Mouse (Mus musculus): ENCODE data around the gene Gale. TPM values are rescaled to one million over a fixed set of nuclear protein-coding genes. Genes with fewer than 3 reads are reported as not detected.
"Not testable (repeated sequence)": the region's sequence is repeated elsewhere in the genome, so short reads cannot be mapped to it uniquely, and the experiment has no call there.

Gale gene
- polyA plus RNA-seq, 1 experiment = 71.2 TPM

DNA sequence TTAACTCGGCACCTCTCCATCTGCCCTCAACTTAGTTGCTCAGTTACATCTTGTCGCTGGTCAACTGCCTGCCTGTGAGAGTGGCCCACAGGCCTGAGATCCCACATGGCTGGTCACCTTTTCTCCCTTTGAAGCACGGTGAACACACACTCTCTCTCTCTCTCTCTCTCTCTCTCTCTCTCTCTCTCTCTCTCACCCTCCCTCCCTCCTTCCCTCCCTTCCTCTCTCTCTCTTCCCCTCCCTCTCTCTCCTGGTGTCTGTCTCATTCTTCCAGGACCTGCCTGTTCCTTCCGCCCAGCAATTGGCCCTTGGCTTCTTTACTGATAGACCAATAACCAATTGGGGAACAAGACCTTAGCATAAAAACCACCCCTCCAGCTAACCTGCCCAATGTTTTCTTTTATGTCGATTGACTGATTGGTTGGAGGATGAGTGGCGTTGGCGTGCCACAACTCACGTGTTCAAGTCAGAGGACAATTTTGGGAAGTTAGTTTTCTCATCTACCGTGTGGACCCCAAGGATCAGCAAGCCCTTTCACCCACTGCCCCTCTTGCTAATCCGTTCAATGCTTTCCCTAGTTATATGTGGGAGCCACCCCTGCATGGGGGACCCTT is 37.2 kb upstream of the Gale start:
- Histone ChIP-seq H3K27me3 (replicated peaks) (no peaks in the 10 kb centered on the region), H3K9me3 (no peaks in the 10 kb centered on the region), H3K4me1 (peaks cover 20% of the 10 kb centered on the region), H3K4me3 (replicated peaks) (no peak overlapping the region), H3K36me3 (replicated peaks; ENCODE audit: low read length) (peaks cover 86% of the 10 kb centered on the region)
- TF ChIP-seq GATA1 (IDR thresholded peaks at IDR 0.05; ENCODE audit: borderline replicate concordance, low read length) = no peak
- TF ChIP-seq FLI1 (IDR thresholded peaks at IDR 0.05; ENCODE audit: low read length) = no peak

DNA sequence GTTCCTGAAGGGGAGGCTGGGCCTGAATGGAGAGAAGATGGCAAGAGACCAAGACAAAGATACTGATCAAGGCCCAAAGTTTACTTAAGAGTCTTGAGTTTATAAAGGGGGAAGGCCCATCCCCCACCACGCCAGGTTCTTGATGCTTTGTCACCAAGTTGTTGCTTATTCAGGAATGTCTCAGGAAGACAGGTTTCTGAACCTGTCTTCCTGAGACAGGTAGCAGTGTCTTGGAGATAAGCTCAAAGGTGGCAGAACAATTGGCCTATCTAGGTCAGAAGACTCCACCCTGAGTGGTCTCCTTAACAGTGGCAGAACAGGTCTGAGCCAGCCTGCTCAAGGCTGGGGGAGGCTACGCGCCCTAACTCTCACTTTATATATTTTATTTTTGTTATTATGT is 36.7 kb upstream of the Gale start:
- peaks cover 91% of the 10 kb centered on the region for H3K36me3 ChIP-seq (replicated peaks; ENCODE audit: low read length)
- peaks cover 17% of the 10 kb centered on the region for H3K4me1 ChIP-seq
- TF ChIP-seq FLI1 (IDR thresholded peaks at IDR 0.05; ENCODE audit: low read length) = no peak
- TF ChIP-seq GATA1 (IDR thresholded peaks at IDR 0.05; ENCODE audit: borderline replicate concordance, low read length) = no peak
- no peaks in the 10 kb centered on the region for H3K9me3 ChIP-seq
- no peak overlapping the region for H3K4me3 ChIP-seq (replicated peaks)
- H3K27me3 ChIP-seq (replicated peaks) = no peaks in the 10 kb centered on the region

DNA sequence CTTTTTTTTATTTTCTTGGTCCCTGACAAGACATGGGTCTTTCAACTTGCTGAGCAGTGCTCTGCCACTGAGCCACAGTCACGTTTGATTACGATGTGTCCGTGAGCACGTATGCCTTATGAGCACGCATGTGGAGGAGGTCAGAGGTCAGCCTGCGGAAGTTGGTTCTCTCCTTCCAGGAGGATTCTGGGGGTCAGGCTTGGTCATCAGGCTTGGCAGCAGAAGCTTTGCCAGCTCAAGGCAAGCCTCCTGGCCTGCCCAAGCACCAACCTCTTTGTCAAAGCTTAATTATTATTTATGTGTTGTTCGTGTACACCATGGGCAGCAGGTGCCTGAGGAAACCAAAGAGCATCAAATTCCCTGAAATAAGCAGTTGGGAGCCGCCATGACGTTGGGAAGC is 35.2 kb upstream of the Gale start:
- H3K36me3 ChIP-seq (replicated peaks; ENCODE audit: low read length) = peaks cover 96% of the 10 kb centered on the region
- no peak overlapping the region for H3K4me3 ChIP-seq (replicated peaks)
- TF ChIP-seq FLI1 (IDR thresholded peaks at IDR 0.05; ENCODE audit: low read length) (no peak), GATA1 (IDR thresholded peaks at IDR 0.05; ENCODE audit: borderline replicate concordance, low read length) (no peak)
- peaks cover 6% of the 10 kb centered on the region for H3K4me1 ChIP-seq
- no peaks in the 10 kb centered on the region for H3K27me3 ChIP-seq (replicated peaks)
- no peaks in the 10 kb centered on the region for H3K9me3 ChIP-seq

GRCm38 (mm10) chr4:135929405-135929804 is 34.1 kb upstream of the Gale start:
- no peaks in the 10 kb centered on the region for H3K27me3 ChIP-seq (replicated peaks)
- no peaks in the 10 kb centered on the region for H3K9me3 ChIP-seq
- no peak overlapping the region for H3K4me3 ChIP-seq (replicated peaks)
- peaks cover 97% of the 10 kb centered on the region for H3K36me3 ChIP-seq (replicated peaks; ENCODE audit: low read length)
- peaks cover 7% of the 10 kb centered on the region for H3K4me1 ChIP-seq
- no peak for TF ChIP-seq FLI1 (IDR thresholded peaks at IDR 0.05; ENCODE audit: low read length)
- TF ChIP-seq GATA1 (IDR thresholded peaks at IDR 0.05; ENCODE audit: borderline replicate concordance, low read length) = no peak

DNA sequence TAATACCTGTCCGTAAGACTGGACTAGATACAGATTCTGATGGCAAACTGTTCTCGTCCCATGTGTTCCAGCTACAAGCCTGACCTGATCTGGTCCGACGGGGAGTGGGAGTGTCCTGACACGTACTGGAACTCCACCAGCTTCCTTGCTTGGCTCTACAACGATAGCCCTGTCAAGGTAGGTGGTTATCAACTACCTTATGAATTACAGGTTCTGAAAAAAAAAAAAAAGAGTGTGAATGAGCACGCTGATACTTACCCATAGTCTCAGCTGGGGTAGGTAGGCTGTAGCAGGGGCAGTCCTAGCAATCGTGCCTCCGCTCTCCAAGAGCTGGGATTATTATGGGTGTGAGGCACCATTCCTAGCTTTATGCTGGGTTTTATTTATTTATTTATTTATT is 33.7 kb upstream of the Gale start:
- Histone ChIP-seq H3K4me1 (peaks cover 8% of the 10 kb centered on the region), H3K36me3 (replicated peaks; ENCODE audit: low read length) (peaks cover 97% of the 10 kb centered on the region), H3K4me3 (replicated peaks) (no peak overlapping the region), H3K27me3 (replicated peaks) (no peaks in the 10 kb centered on the region), H3K9me3 (no peaks in the 10 kb centered on the region)
- TF ChIP-seq GATA1 (IDR thresholded peaks at IDR 0.05; ENCODE audit: borderline replicate concordance, low read length) (no peak), FLI1 (IDR thresholded peaks at IDR 0.05; ENCODE audit: low read length) (no peak)

- Histone ChIP-seq H3K27me3 (replicated peaks) (no peaks in the 10 kb centered on the region), H3K36me3 (replicated peaks; ENCODE audit: low read length) (peaks cover 97% of the 10 kb centered on the region), H3K9me3 (no peaks in the 10 kb centered on the region), H3K4me3 (replicated peaks) (no peak overlapping the region), H3K4me1 (peaks cover 13% of the 10 kb centered on the region)
- TF ChIP-seq GATA1 (IDR thresholded peaks at IDR 0.05; ENCODE audit: borderline replicate concordance, low read length) = no peak
- no peak for TF ChIP-seq FLI1 (IDR thresholded peaks at IDR 0.05; ENCODE audit: low read length)
These were observed 33.3 kb upstream of the Gale start for GRCm38 (mm10) chr4:135930239-135930638.

DNA sequence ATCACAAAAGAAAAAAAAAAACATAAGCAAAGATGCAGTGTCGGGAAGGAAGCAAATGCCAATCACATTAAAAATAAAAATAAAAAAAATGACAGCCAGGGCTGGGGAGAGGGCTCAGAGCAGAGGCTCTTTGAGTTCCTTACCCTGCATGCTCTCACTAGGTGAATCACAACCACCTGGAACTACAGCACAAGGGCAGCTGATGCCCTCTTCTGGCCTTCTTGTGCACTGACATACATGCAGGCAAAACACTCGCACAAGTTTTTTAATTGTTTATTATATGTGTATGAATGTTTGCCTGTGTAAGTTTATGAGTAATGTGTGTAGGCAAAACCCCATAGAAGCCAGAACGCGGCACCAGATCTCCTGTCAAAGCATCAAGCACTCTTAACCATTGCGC is 31.7 kb upstream of the Gale start:
- H3K36me3 ChIP-seq (replicated peaks; ENCODE audit: low read length) = peaks cover 96% of the 10 kb centered on the region

GRCm38 (mm10) chr4:135934708-135935500 is 28.6 kb upstream of the Gale start:
- peaks cover 31% of the 10 kb centered on the region for H3K4me1 ChIP-seq
- no peak overlapping the region for H3K4me3 ChIP-seq (replicated peaks)
- H3K27me3 ChIP-seq (replicated peaks) = no peaks in the 10 kb centered on the region
- TF ChIP-seq GATA1 (IDR thresholded peaks at IDR 0.05; ENCODE audit: borderline replicate concordance, low read length) (no peak), FLI1 (IDR thresholded peaks at IDR 0.05; ENCODE audit: low read length) (no peak)
- H3K9me3 ChIP-seq = no peaks in the 10 kb centered on the region
- H3K36me3 ChIP-seq (replicated peaks; ENCODE audit: low read length) = peaks cover 97% of the 10 kb centered on the region

More for the DNA sequence above, 31.7 kb upstream of the Gale start:
- no peaks in the 10 kb centered on the region for H3K9me3 ChIP-seq
- no peaks in the 10 kb centered on the region for H3K27me3 ChIP-seq (replicated peaks)
- no peak for TF ChIP-seq FLI1 (IDR thresholded peaks at IDR 0.05; ENCODE audit: low read length)
- no peak for TF ChIP-seq GATA1 (IDR thresholded peaks at IDR 0.05; ENCODE audit: borderline replicate concordance, low read length)
- no peak overlapping the region for H3K4me3 ChIP-seq (replicated peaks)
- H3K4me1 ChIP-seq = peaks cover 24% of the 10 kb centered on the region

GRCm38 (mm10) chr4:135935502-135935901 is 28.0 kb upstream of the Gale start:
- H3K4me1 ChIP-seq = peaks cover 31% of the 10 kb centered on the region
- TF ChIP-seq FLI1 (IDR thresholded peaks at IDR 0.05; ENCODE audit: low read length) (no peak), GATA1 (IDR thresholded peaks at IDR 0.05; ENCODE audit: borderline replicate concordance, low read length) (no peak)
- H3K27me3 ChIP-seq (replicated peaks) = no peaks in the 10 kb centered on the region
- H3K4me3 ChIP-seq (replicated peaks) = no peak overlapping the region
- no peaks in the 10 kb centered on the region for H3K9me3 ChIP-seq
- H3K36me3 ChIP-seq (replicated peaks; ENCODE audit: low read length) = peaks cover 95% of the 10 kb centered on the region

- TF ChIP-seq GATA1 (IDR thresholded peaks at IDR 0.05; ENCODE audit: borderline replicate concordance, low read length) (no peak), FLI1 (IDR thresholded peaks at IDR 0.05; ENCODE audit: low read length) (no peak)
- peaks cover 55% of the 10 kb centered on the region for H3K4me1 ChIP-seq
- no peaks in the 10 kb centered on the region for H3K27me3 ChIP-seq (replicated peaks)
- H3K36me3 ChIP-seq (replicated peaks; ENCODE audit: low read length) = peaks cover 79% of the 10 kb centered on the region
- no peaks in the 10 kb centered on the region for H3K9me3 ChIP-seq
- H3K4me3 ChIP-seq (replicated peaks) = no peak overlapping the region
These were observed 24.7 kb upstream of the Gale start for GRCm38 (mm10) chr4:135938858-135939257.

DNA sequence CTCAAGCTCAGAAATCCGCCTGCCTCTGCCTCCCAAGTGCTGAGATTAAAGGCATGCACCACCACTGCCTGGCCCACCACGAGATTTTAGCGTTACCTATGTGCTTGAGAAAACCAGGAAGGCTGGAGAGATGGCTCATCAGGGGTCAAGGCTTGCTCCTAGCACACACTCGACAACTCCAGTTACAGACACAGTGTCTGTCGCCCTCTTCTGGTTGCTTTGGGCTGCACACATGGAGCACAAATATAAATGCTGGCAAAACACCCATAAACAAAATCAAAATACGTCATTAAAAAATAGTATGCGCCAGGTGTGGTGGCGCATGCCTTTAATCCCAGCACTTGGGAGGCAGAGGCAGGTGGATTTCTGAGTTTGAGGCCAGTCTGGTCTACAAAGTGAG is 22.5 kb upstream of the Gale start:
- not testable (repeated sequence) for H3K4me3 ChIP-seq (replicated peaks); H3K27me3 ChIP-seq (replicated peaks); H3K9me3 ChIP-seq
- Histone ChIP-seq H3K36me3 (replicated peaks; ENCODE audit: low read length) (peaks cover 61% of the 10 kb centered on the region), H3K4me1 (peaks cover 45% of the 10 kb centered on the region)

Data from megakaryocyte, embryonic 14.5 days (primary cell).